Mouse (Mus musculus): Measurements from ENCODE around the gene Cxcl2.

GRCm38 (mm10) chr5:90890519-90891463 lies 12.9 kb upstream of the Cxcl2 start, which contains the start of gene Cxcl1:
- TF ChIP-seq POLR2A (IDR thresholded peaks at IDR 0.05; ENCODE audit: extremely low read depth, insufficient read depth, low read length) (no peak), CTCF (IDR thresholded peaks at IDR 0.05; ENCODE audit: extremely low read depth, insufficient read depth, low read length) (0 out of 2 replicates have a peak, but pooled peaks have one; percentile 7)
